Mouse (Mus musculus) stomach, postnatal 0 days (tissue): Measurements from ENCODE around the gene Wdr6.

Experiments used
- CTCF ChIP-seq: IDR thresholded peaks from 2 replicates; pipeline ENCODE4 v1.5.1; 2016; ENCODE audit warnings: antibody characterized with exemption, low read depth, mild to moderate bottlenecking, moderate library complexity
- EP300 ChIP-seq: optimal IDR thresholded peaks from 2 replicates; pipeline ENCODE3; 2016; ENCODE audit warnings: antibody characterized with exemption

- TF ChIP-seq CTCF (no peak), EP300 (no peak)
These were observed 14.4 kb downstream of the Wdr6 start for GRCm38 (mm10) chr9:108564131-108564530.
